Mouse (Mus musculus) heart, embryonic 16.5 days (tissue): ENCODE measurements around the gene Cryzl2. TPM values are rescaled to one million over a fixed set of nuclear protein-coding genes. Genes with fewer than 3 reads are reported as not detected.

Source experiments
- ATAC-seq: fragments of 200-750 bp; cut with Nextera tagmentation; replicated peaks from 2 replicates; pipeline ENCODE4 v1.8.0; 2017; ENCODE audit warnings: moderate number of reproducible peaks; ENCODE audit not compliant: insufficient read depth, low FRiP score; ENCODE audit errors: extremely low read depth
- H3K27ac ChIP-seq: fragments of 300-500 bp; sonication (generic); 2 replicates; pipeline ENCODE4 v1.5.1; 2014; ENCODE audit warnings: mild to moderate bottlenecking, low read length, control low read depth, moderate library complexity
- H3K27me3 ChIP-seq: fragments of 300-500 bp; sonication (generic); 2 replicates; pipeline ENCODE4 v1.6.1; 2014; ENCODE audit warnings: low read length, mixed read lengths; ENCODE audit not compliant: control insufficient read depth, insufficient read depth
- H3K36me3 ChIP-seq: fragments of 300-500 bp; sonication (generic); 2 replicates; pipeline ENCODE4 v1.6.1; 2014; ENCODE audit not compliant: control insufficient read depth, insufficient read depth
- H3K4me1 ChIP-seq: fragments of 300-500 bp; sonication (generic); 2 replicates; pipeline ENCODE4 v1.6.1; 2014; ENCODE audit warnings: low read length, mixed read lengths; ENCODE audit not compliant: control insufficient read depth, insufficient read depth
- H3K4me2 ChIP-seq: fragments of 300-500 bp; sonication (generic); 2 replicates; pipeline ENCODE4 v1.6.1; 2014; ENCODE audit warnings: low read depth, mild to moderate bottlenecking, control low read depth, low read length
- H3K4me3 ChIP-seq: fragments of 300-500 bp; sonication (generic); 2 replicates; pipeline ENCODE4 v1.5.1; 2014; ENCODE audit warnings: mild to moderate bottlenecking, control low read depth, low read length
- H3K9ac ChIP-seq: fragments of 300-500 bp; sonication (generic); 2 replicates; pipeline ENCODE4 v1.6.1; 2014; ENCODE audit warnings: low read length, control low read depth
- H3K9me3 ChIP-seq: fragments of 300-500 bp; sonication (generic); replicated peaks from 2 replicates; pipeline ENCODE4 v1.6.1; 2016; ENCODE audit warnings: low read length; ENCODE audit not compliant: control insufficient read depth
- WGBS: fragments of 180-500 bp; shearing (Covaris S2); extraction: QIAGEN DNeasy Blood & Tissue Kit; methylation state at CpG from one replicate; pipeline ENCODE4 v1.1.7; 2014; 5-methylcytosine and 5-hydroxymethylcytosine counted together
- polyA plus RNA-seq: library from polyadenylated mRNA; unstranded; fragments of >200 nt; fragmentation: Nextera tagmentation; extraction: Ambion mirVana; gene quantifications from 2 replicates; pipeline ENCODE4 v1.2.1, GENCODE M21; 2015

Gene Cryzl2
- polyA plus RNA-seq, 1 experiment from 2014 or later = 33.0 TPM

GRCm38 (mm10) chr1:157459904-157460303 is 1.5 kb downstream of the Cryzl2 start:
- Histone ChIP-seq H3K9me3 (no peaks in the 10 kb centered on the region), H3K36me3 (no peaks in the 10 kb centered on the region), H3K27ac (no peak overlapping the region), H3K9ac (no peak overlapping the region), H3K4me3 (no peak overlapping the region), H3K27me3 (no peaks in the 10 kb centered on the region), H3K4me1 (peaks cover 5% of the 10 kb centered on the region; the same call in 1 of the 2 replicates), H3K4me2 (no peak overlapping the region)
- no peak for ATAC-seq
- WGBS = 92% methylated on average over 5 of the region's 5 CpGs

GRCm38 (mm10) chr1:157461276-157461675 is 2.9 kb downstream of the Cryzl2 start:
- no peaks in the 10 kb centered on the region for H3K27me3 ChIP-seq
- H3K36me3 ChIP-seq = no peaks in the 10 kb centered on the region
- no peak overlapping the region for H3K4me3 ChIP-seq
- H3K4me2 ChIP-seq = no peak overlapping the region
- H3K9me3 ChIP-seq = no peaks in the 10 kb centered on the region
- 91% methylated on average over 5 of the region's 5 CpGs for WGBS
- no peak overlapping the region for H3K9ac ChIP-seq
- H3K27ac ChIP-seq = no peak overlapping the region
- H3K4me1 ChIP-seq = peaks cover 5% of the 10 kb centered on the region; the same call in 1 of the 2 replicates
- ATAC-seq = no peak

- no peak overlapping the region for H3K27ac ChIP-seq
- no peaks in the 10 kb centered on the region for H3K27me3 ChIP-seq
- no peak for ATAC-seq
- H3K4me2 ChIP-seq = no peak overlapping the region
- H3K9ac ChIP-seq = no peak overlapping the region
- H3K4me1 ChIP-seq = peaks cover 5% of the 10 kb centered on the region; the same call in 1 of the 2 replicates
- WGBS = 68% methylated on average over 3 of the region's 3 CpGs
- no peaks in the 10 kb centered on the region for H3K36me3 ChIP-seq
- no peak overlapping the region for H3K4me3 ChIP-seq
- H3K9me3 ChIP-seq = no peaks in the 10 kb centered on the region
Measured at GRCm38 (mm10) chr1:157462336-157462735, 4.0 kb downstream of the Cryzl2 start.

- no peaks in the 10 kb centered on the region for H3K4me1 ChIP-seq
- H3K9ac ChIP-seq = no peak overlapping the region
- no peak for ATAC-seq
- H3K36me3 ChIP-seq = no peaks in the 10 kb centered on the region
- no peak overlapping the region for H3K4me2 ChIP-seq
- WGBS = 77% methylated on average over 3 of the region's 3 CpGs
- H3K27ac ChIP-seq = no peak overlapping the region
- no peaks in the 10 kb centered on the region for H3K27me3 ChIP-seq
- H3K9me3 ChIP-seq = no peaks in the 10 kb centered on the region
- no peak overlapping the region for H3K4me3 ChIP-seq
Measured at GRCm38 (mm10) chr1:157465194-157465593, 6.8 kb downstream of the Cryzl2 start.

GRCm38 (mm10) chr1:157467866-157468265 is 9.5 kb downstream of the Cryzl2 start:
- WGBS = 91% methylated on average over 8 of the region's 8 CpGs
- no peak overlapping the region for H3K4me3 ChIP-seq
- H3K9ac ChIP-seq = no peak overlapping the region
- no peaks in the 10 kb centered on the region for H3K27me3 ChIP-seq
- no peak for ATAC-seq
- no peak overlapping the region for H3K27ac ChIP-seq
- no peaks in the 10 kb centered on the region for H3K4me1 ChIP-seq
- no peak overlapping the region for H3K4me2 ChIP-seq
- no peaks in the 10 kb centered on the region for H3K36me3 ChIP-seq
- no peaks in the 10 kb centered on the region for H3K9me3 ChIP-seq

- Histone ChIP-seq H3K4me3 (no peak overlapping the region), H3K27me3 (no peaks in the 10 kb centered on the region), H3K9ac (no peak overlapping the region), H3K36me3 (no peaks in the 10 kb centered on the region), H3K4me2 (no peak overlapping the region), H3K27ac (no peak overlapping the region), H3K9me3 (no peaks in the 10 kb centered on the region), H3K4me1 (no peaks in the 10 kb centered on the region)
- no peak for ATAC-seq
- WGBS = 87% methylated on average over 9 of the region's 9 CpGs
Measured at GRCm38 (mm10) chr1:157470761-157471386, 12.5 kb downstream of the Cryzl2 start.

GRCm38 (mm10) chr1:157472716-157473115 is 14.3 kb downstream of the Cryzl2 start:
- H3K27ac ChIP-seq = no peak overlapping the region
- H3K4me3 ChIP-seq = no peak overlapping the region
- H3K27me3 ChIP-seq = no peaks in the 10 kb centered on the region
- 87% methylated on average over 7 of the region's 7 CpGs for WGBS
- no peak overlapping the region for H3K4me2 ChIP-seq
- H3K9me3 ChIP-seq = no peaks in the 10 kb centered on the region
- no peak overlapping the region for H3K9ac ChIP-seq
- ATAC-seq = no peak
- no peaks in the 10 kb centered on the region for H3K4me1 ChIP-seq
- no peaks in the 10 kb centered on the region for H3K36me3 ChIP-seq

GRCm38 (mm10) chr1:157474865-157475264 is 16.5 kb downstream of the Cryzl2 start:
- Histone ChIP-seq H3K36me3 (no peaks in the 10 kb centered on the region), H3K9ac (no peak overlapping the region), H3K4me3 (no peak overlapping the region), H3K4me1 (no peaks in the 10 kb centered on the region), H3K4me2 (no peak overlapping the region), H3K27ac (no peak overlapping the region), H3K27me3 (no peaks in the 10 kb centered on the region), H3K9me3 (no peaks in the 10 kb centered on the region)
- 77% methylated on average over 8 of the region's 8 CpGs for WGBS
- no peak for ATAC-seq

- H3K9ac ChIP-seq = no peak overlapping the region
- ATAC-seq = no peak
- H3K27me3 ChIP-seq = no peaks in the 10 kb centered on the region
- no peak overlapping the region for H3K4me3 ChIP-seq
- no peak overlapping the region for H3K4me2 ChIP-seq
- H3K9me3 ChIP-seq = no peaks in the 10 kb centered on the region
- no peaks in the 10 kb centered on the region for H3K36me3 ChIP-seq
- 73% methylated on average over 2 of the region's 2 CpGs for WGBS
- H3K4me1 ChIP-seq = peaks cover 2% of the 10 kb centered on the region; the same call in 1 of the 2 replicates
- H3K27ac ChIP-seq = no peak overlapping the region
Measured at GRCm38 (mm10) chr1:157476231-157476630, 17.9 kb downstream of the Cryzl2 start.
